Mouse (Mus musculus) myocyte (in vitro differentiated cells): ENCODE results near the gene Igdcc3. TPM values are rescaled to one million over a fixed set of nuclear protein-coding genes. Genes with fewer than 3 reads are reported as not detected.

ENCODE experiments used
- H3K27me3 ChIP-seq: one replicate; pipeline ENCODE4 v1.6.1; 2011; ENCODE audit not compliant: control insufficient read depth, insufficient read depth, insufficient read length
- H3K36me3 ChIP-seq: one replicate; pipeline ENCODE4 v1.6.1; 2011; ENCODE audit not compliant: control insufficient read depth, insufficient read depth
- H3K4me2 ChIP-seq: one replicate; pipeline ENCODE4 v1.6.1; 2011; ENCODE audit warnings: low read depth, control low read depth
- H3K4me3 ChIP-seq: one replicate; pipeline ENCODE4 v1.5.1; 2011; ENCODE audit warnings: mild to moderate bottlenecking, control low read depth, moderate library complexity
- H3K79me2 ChIP-seq: one replicate; pipeline ENCODE4 v1.6.1; 2011; ENCODE audit not compliant: control insufficient read depth, insufficient read depth
- H3ac ChIP-seq: one replicate; pipeline ENCODE4 v1.6.1; 2011; ENCODE audit not compliant: control insufficient read depth, insufficient read length
- CEBPB ChIP-seq: IDR thresholded peaks from 2 replicates; pipeline ENCODE4 v1.6.1; 2011; ENCODE audit warnings: mild to moderate bottlenecking, moderate library complexity; ENCODE audit not compliant: poor library complexity, insufficient read depth, severe bottlenecking
- E2F4 ChIP-seq: IDR thresholded peaks from one replicate; pipeline ENCODE4 v1.6.1; 2011; ENCODE audit warnings: mild to moderate bottlenecking, control low read depth, moderate library complexity; ENCODE audit not compliant: insufficient read depth
- MAX ChIP-seq: IDR thresholded peaks from one replicate; pipeline ENCODE4 v1.6.1; 2011; ENCODE audit warnings: low read depth, mild to moderate bottlenecking, control low read depth
- MYOD1 ChIP-seq, 3 experiments: IDR thresholded peaks; one replicate each; pipeline ENCODE4 v1.6.1; 2011; ENCODE audit warnings: control low read depth in 2 of 3, low read depth in 2 of 3, mild to moderate bottlenecking in 2 of 3, moderate library complexity in 1 of 3; ENCODE audit not compliant: insufficient read length in 2 of 3, control insufficient read depth in 1 of 3
- MYOG ChIP-seq, 3 experiments: IDR thresholded peaks; one replicate each; pipeline ENCODE4 v1.6.1; 2011; ENCODE audit warnings: control low read depth in 2 of 3, low read depth in 2 of 3, mild to moderate bottlenecking in 2 of 3; ENCODE audit not compliant: insufficient read length in 2 of 3, control insufficient read depth in 1 of 3, insufficient read depth in 1 of 3
- POLR2A ChIP-seq: IDR thresholded peaks from one replicate; pipeline ENCODE4 v1.6.1; 2011; ENCODE audit warnings: low read depth, mild to moderate bottlenecking, control low read depth, moderate library complexity; ENCODE audit not compliant: insufficient read length
- POLR2AphosphoS2 ChIP-seq: IDR thresholded peaks from one replicate; pipeline ENCODE4 v1.6.1; 2011; ENCODE audit warnings: low read depth, control low read depth; ENCODE audit not compliant: insufficient read length
- REST ChIP-seq: IDR thresholded peaks from one replicate; pipeline ENCODE4 v1.6.1; 2011; ENCODE audit warnings: mild to moderate bottlenecking, control low read depth, moderate library complexity; ENCODE audit not compliant: insufficient read depth, insufficient read length
- SRF ChIP-seq: IDR thresholded peaks from one replicate; pipeline ENCODE4 v1.6.1; 2011; ENCODE audit warnings: low read depth; ENCODE audit not compliant: control insufficient read depth, insufficient read length
- TCF12 ChIP-seq: IDR thresholded peaks from one replicate; pipeline ENCODE4 v1.6.1; 2011; ENCODE audit warnings: mild to moderate bottlenecking, control low read depth; ENCODE audit not compliant: poor library complexity, insufficient read depth, severe bottlenecking
- TCF3 ChIP-seq: IDR thresholded peaks from one replicate; pipeline ENCODE4 v1.6.1; 2011; ENCODE audit warnings: low read depth, control low read depth; ENCODE audit not compliant: insufficient read length
- USF1 ChIP-seq: IDR thresholded peaks from one replicate; pipeline ENCODE4 v1.6.1; 2011; ENCODE audit warnings: low read depth, mild to moderate bottlenecking, control low read depth, moderate library complexity
- polyA plus RNA-seq: library from polyadenylated mRNA; unstranded; fragments of >200 nt; fragmentation: generic; extraction: Trizol; gene quantifications from one replicate; pipeline ENCODE4 v1.2.1, GENCODE M21; 2012; ENCODE audit warnings: missing spikeins

The Igdcc3 gene
- polyA plus RNA-seq, 1 experiment: not detected

DNA sequence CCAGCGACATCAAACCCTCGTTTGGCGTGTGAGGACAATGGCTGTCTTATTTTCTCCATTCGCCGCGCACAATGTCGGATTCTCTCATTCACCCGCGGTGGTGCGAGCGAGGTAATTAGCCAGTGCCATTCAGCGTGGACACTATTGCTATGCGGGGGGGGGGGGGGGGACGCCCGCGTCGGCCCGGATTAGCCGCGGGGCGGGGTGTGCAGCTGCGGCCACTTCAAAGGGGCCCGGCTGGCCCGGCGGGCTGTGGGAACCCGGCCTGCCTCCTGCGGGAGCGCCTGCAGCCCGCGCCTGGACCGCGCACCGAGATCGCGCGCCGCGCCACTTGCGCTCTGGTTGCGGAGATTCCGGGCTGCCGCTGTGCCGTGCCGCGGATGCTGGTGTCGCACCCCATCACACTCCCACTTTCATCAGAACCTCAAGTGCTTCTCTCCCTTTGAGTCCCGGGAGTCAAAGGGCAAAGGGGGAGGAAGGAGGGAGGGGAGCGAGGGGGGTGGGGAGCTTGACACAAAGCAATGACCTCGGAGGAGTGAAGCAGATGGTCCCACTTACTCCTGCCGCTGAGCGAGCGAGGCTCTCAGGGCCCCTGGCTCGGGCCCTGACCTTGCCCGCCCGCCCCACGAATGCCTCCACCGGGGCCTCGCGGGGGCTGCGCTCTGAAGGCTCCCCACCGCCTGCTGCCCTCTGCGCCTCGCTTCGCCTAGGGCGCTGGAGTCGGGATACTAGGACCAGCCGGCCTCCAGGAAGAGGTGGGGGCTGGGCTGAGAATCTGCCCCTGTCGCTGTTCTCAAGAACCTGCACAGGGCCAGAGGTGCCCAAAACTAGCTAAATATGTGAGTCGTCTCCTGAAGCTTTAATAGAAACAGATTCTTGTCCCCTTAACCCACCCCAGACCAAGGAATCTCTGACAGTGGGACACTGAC is 22.0 kb downstream of the Igdcc3 start:
- Histone ChIP-seq H3K79me2 (no peaks in the 10 kb centered on the region), H3K27me3 (peaks cover 68% of the 10 kb centered on the region), H3K4me2 (no peak overlapping the region), H3K4me3 (no peak overlapping the region), H3K36me3 (no peaks in the 10 kb centered on the region), H3ac (no peak overlapping the region)
- TF ChIP-seq E2F4 (no peak), CEBPB (no peak), SRF (no peak), USF1 (no peak), TCF3 (no peak)

DNA sequence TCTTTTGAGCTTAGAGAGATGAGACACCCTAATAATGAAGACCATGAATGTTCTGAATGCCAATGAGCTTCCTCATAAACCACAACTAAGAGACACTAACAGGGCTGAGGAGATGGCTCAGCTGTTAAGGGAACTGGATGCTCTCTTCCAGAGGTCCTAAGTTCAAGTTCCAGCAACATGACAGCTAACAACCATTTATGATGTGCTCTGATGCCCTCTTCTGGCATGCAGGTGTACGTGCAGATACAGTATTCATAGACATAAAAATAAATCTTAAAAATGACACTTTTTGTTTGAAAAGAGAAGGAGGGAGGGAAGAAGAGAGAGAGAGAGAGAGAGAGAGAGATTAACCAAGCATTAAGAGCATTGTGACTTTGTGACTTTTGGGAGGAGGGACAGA is 23.9 kb downstream of the Igdcc3 start:
- Histone ChIP-seq H3K79me2 (no peaks in the 10 kb centered on the region), H3ac (no peak overlapping the region), H3K4me2 (no peak overlapping the region), H3K4me3 (no peak overlapping the region), H3K27me3 (peaks cover 51% of the 10 kb centered on the region), H3K36me3 (no peaks in the 10 kb centered on the region)
- TF ChIP-seq MYOG (IDR thresholded peaks at IDR 0.05; ENCODE audit: control insufficient read depth in 1 of 3, insufficient read depth in 1 of 3, insufficient read length in 2 of 3, low read depth in 2 of 3) (no peak), MAX (no peak), USF1 (no peak), REST (no peak), POLR2A (no peak), CEBPB (no peak), E2F4 (no peak), TCF12 (no peak), TCF3 (no peak), POLR2AphosphoS2 (no peak), SRF (no peak), MYOD1 (IDR thresholded peaks at IDR 0.05; ENCODE audit: control insufficient read depth in 1 of 3, insufficient read length in 2 of 3, low read depth in 2 of 3) (no peak)

DNA sequence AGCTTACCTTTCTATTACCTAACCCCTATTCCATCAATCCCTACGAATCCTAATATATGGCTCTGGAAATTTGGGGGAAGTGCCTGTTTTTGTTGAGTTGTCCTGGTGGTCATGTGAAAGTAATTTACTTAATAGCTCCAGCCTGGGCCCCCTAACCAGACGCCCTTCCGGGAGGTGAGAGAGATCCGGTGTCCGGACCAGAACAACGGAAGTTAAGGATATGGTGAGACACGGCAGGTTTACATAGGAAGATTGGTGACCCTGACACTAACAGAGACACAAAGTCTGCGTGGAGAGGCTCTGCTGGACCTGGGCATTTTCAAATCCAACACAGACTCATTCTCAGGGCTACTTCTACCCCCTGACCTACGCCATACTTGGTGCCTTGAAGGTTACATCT is 25.4 kb downstream of the Igdcc3 start:
- Histone ChIP-seq H3K4me2 (no peak overlapping the region), H3K27me3 (peaks cover 38% of the 10 kb centered on the region), H3K36me3 (no peaks in the 10 kb centered on the region), H3K79me2 (no peaks in the 10 kb centered on the region), H3K4me3 (no peak overlapping the region), H3ac (no peak overlapping the region)
- no peak for TF ChIP-seq USF1
- no peak for TF ChIP-seq CEBPB

DNA sequence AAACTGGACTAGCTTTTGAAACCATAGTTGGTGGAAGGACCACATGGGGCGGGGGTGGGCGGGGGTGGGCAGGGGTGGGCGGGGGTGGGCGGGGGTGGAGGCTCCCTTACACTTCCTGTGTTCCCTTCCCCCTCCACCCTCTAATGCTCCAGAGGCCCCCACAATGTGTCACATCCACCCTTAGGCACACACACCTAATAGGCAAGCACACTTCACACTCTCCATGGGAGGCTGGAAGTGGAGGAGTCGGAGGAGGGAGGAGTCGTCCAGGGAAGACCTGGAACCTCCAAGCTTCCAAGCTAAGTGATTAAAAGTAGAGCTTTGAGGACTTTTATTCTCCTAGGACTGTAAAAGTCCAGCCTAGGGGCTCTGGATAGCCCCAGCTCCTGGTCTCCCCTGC is 27.5 kb downstream of the Igdcc3 start:
- Histone ChIP-seq H3K4me2 (no peak overlapping the region), H3K36me3 (no peaks in the 10 kb centered on the region), H3K79me2 (no peaks in the 10 kb centered on the region), H3ac (no peak overlapping the region), H3K27me3 (peaks cover 31% of the 10 kb centered on the region), H3K4me3 (no peak overlapping the region)
- no peak for TF ChIP-seq MYOD1 (IDR thresholded peaks at IDR 0.05; ENCODE audit: control insufficient read depth in 1 of 3, insufficient read length in 2 of 3, low read depth in 2 of 3)
- TF ChIP-seq REST: no peak
- TF ChIP-seq MAX: no peak
- no peak for TF ChIP-seq USF1
- TF ChIP-seq POLR2AphosphoS2: no peak
- TF ChIP-seq POLR2A: no peak
- no peak for TF ChIP-seq TCF12
- no peak for TF ChIP-seq SRF
- no peak for TF ChIP-seq TCF3
- no peak for TF ChIP-seq CEBPB
- TF ChIP-seq MYOG (IDR thresholded peaks at IDR 0.05; ENCODE audit: control insufficient read depth in 1 of 3, insufficient read depth in 1 of 3, insufficient read length in 2 of 3, low read depth in 2 of 3): no peak
- no peak for TF ChIP-seq E2F4

DNA sequence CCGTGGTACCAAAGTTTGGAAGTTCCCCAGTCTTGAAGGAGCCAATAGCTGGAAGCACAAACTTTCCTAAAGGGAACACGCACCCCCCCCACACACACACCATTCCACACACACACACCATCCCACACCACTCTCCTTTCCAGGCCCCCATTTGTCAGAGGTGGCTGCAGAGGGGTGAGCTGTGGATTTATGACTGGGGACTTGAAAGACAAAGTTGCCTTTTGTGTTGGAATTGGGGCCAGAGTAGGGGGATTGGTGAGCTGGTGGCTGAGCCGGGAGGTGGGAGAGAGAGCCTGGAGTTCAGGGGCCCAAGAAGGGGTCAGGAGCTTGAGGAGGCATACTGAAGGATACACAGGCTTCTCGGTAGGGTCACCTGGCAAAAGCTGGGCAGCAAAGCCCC is 28.0 kb downstream of the Igdcc3 start:
- Histone ChIP-seq H3K36me3 (no peaks in the 10 kb centered on the region), H3K27me3 (peaks cover 31% of the 10 kb centered on the region), H3ac (no peak overlapping the region), H3K79me2 (no peaks in the 10 kb centered on the region), H3K4me3 (no peak overlapping the region), H3K4me2 (no peak overlapping the region)
- TF ChIP-seq POLR2AphosphoS2 (no peak), MAX (no peak)
